Mouse (Mus musculus): ENCODE data around the gene Crybg3.

Gene Crybg3

DNA sequence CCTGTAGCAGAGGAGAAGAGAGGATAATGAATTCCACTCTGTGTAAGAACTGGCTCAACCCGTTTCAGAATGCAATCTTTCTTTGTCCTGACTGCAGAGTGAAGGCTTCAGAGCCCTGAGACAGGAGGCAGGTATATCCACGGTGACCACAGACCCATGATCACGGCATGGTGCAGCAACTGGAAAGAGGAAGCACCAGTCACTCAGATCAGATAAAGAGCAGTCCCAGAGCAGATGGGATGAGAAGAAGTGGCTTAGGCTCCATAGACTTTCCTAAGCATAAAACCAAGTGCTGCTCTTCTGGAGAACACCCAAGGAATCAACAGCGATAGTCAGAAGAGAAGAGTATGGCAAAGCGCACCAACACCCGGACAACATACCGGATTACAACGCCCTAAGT, 21.5 kb downstream of the Crybg3 start:
- no peak for DNase-seq

GRCm38 (mm10) chr16:59573961-59574360, 26.8 kb downstream of the Crybg3 start:
- no peak for DNase-seq

DNA sequence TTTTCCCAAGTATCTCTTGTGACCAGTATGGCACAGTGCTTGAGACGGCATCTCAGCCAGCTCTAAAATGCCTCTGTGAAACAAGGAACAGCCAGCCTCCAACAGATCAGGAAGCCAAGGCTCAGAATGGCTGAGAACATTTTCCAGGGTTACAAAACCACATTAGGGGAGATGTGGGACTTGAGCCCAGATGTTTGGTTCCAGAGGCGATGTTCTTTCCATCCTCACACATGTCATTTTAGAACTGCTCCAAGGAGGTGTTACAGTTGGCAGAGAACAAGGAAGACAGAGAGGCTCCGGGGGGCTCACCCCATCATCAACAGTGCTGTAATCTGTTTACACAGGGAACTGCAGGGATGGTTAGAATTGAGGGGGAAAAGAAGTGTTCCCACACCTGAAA, 28.1 kb downstream of the Crybg3 start:
- no peak for DNase-seq

DNA sequence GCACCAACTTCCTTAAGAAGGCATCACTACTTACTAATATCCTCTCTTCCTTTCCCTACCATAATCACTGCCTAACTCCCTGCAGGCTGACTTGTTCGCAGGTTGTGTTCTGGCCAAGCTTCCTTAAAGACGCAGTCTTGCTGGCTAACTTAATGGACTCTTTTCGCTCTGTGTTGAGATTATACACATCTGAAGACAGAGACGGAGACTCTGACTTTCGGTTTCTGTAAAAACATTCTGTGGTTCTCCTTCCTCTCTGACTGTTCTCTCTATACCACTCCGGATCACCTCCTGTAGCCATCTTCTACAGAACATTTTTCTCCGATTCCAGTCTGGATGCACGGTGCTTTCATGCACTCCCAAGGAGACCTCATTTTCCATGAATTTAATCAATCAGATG, 30.0 kb downstream of the Crybg3 start:
- DNase-seq, result no peak

GRCm38 (mm10) chr16:59569837-59570236, 30.9 kb downstream of the Crybg3 start:
- no peak for DNase-seq

- DNase-seq, result peak; percentile 23
These were observed 32.9 kb downstream of the Crybg3 start for GRCm38 (mm10) chr16:59567721-59568381.

- no peak for DNase-seq
These were observed 34.3 kb downstream of the Crybg3 start for GRCm38 (mm10) chr16:59566437-59566836.

DNA sequence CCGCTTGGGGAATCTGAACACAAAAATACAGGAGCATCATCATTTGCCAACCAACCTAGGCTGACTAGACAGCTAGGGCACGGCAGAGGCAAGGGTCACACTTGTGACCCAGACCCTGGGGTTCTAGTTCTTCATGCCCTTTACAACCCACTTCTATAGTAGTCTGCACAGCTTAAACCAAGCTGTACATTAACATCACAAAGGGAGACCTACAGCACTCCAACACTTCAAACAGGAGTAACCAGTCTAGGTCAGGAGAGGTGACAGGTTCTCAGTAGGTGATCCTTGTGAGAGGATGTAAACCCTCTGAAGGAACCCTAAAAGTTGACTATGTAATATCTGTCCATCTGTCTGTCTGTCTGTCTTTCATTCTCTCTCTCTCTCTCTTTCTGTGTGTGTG, 35.1 kb downstream of the Crybg3 start:
- DNase-seq, result no peak

- no peak for DNase-seq
These were observed 36.8 kb downstream of the Crybg3 start for GRCm38 (mm10) chr16:59564025-59564424.

DNA sequence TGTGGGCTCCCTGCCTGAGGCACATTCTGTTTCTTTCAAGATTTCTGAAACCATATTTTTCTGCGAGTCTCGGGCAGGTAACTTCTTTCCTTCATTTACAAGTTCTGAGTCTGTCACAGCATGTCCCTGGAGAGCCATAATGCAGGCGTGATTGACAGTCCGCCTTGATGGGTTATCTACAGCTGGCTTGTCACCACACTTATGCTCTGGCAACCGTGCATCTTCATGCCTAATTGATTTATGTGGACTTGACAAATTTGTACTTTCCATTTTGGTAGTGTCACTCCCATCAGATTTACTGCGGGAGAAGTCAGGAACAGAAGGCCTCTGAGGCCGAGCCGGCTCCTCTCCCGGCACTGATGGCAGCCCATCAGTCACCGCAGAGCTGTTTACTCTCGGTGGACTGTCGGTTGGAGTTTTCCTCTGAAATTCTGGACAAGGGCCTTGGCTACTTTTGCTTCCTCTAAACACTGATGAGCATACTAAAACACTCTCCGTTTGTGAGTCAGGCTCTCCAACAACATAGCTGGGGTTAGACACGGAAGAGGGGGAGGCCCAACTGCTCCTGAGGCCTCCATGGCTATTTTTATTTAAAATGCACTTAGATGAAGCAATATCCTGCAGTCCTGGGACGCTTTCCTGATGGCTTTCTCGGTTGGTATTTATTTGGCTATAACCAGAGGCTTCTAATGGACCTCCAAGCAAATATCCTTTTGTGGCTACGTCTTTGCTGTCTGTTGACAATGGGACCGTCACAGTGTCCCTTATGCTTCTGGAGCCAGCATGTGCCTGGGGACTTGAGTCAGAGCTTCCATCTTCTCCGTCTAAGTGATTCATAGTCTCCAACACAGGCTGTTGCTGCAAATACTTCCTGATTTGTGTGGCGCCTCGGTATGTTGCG, 41.2 kb downstream of the Crybg3 start:
- peak; percentile 41 for DNase-seq

GRCm38 (mm10) chr16:59558916-59559299, 41.9 kb downstream of the Crybg3 start:
- no peak for DNase-seq

DNA sequence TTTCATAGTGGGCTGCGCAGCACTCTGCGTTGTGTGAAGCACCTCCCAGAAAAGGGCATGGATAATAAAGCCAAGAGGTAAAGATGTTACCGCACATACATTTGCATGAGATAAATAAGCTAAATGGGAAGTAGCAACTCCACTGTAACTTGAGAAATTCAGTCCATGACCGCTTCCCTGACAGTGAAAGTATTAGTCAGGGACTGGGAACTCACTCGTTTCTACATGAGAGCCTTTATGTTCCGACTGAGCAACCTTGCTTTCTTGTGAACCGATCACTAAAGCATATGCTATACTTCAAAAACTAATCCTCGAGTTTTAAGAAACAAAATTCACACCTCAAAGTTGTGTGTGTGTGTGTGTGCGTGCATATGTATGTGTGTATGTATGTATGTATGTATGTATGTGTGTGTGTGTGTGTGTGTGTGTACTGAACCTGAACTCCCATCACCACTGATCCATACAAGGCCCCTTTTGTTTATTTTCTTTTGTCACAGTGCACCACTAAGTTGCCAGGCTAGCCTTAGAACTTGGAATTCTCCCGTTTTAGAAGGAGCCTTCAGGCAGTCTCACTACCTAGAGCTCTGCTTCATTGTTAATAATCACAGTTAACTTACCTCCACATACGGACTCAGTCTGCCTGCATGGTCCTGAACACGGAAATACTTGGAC, 47.2 kb downstream of the Crybg3 start:
- no peak for DNase-seq

GRCm38 (mm10) chr16:59551507-59551906, 49.3 kb downstream of the Crybg3 start:
- DNase-seq, result no peak

DNA sequence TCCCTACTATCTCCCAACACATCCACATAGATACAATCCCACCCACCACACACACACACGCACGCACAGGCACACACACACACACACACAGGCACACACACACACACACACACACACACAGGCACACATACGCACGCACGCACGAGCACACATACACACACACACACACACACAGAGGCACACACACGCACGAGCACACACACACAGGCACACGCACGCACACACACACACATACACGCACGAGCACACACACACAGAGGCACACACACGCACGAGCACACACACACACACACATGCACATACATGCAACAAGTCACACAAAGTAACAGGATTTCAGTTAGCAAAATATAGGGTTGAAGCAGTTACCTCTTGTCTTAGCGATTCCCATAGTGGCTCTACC, 51.1 kb downstream of the Crybg3 start:
- DNase-seq, result no peak

GRCm38 (mm10) chr16:59548582-59548947, 52.2 kb downstream of the Crybg3 start:
- DNase-seq, result no peak

GRCm38 (mm10) chr16:59547887-59548581, 52.7 kb downstream of the Crybg3 start:
- DNase-seq, result peak; percentile 84

- DNase-seq, result no peak
These were observed 53.3 kb downstream of the Crybg3 start for GRCm38 (mm10) chr16:59547466-59547865.

DNA sequence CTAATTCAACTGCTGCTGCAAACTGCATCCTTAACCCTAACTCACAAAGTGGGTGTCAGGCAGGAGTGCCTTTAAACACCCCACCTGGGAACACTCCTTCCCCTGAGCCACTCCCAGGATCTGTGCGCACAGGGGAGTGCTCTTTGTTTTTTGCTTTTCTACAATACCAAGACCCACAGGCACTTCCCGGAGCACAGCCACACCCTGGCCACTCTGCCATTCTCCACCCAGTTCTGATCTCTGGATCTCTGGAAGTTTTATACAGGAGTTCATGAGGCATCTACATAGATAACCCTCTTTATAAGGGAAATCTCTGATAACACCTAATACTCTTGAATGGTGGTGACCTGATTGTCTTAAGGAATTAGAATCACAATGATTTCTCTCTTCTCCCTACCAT, 55.4 kb downstream of the Crybg3 start:
- DNase-seq, result no peak

- no peak for DNase-seq
These were observed 59.4 kb downstream of the Crybg3 start for GRCm38 (mm10) chr16:59541382-59541781.

DNA sequence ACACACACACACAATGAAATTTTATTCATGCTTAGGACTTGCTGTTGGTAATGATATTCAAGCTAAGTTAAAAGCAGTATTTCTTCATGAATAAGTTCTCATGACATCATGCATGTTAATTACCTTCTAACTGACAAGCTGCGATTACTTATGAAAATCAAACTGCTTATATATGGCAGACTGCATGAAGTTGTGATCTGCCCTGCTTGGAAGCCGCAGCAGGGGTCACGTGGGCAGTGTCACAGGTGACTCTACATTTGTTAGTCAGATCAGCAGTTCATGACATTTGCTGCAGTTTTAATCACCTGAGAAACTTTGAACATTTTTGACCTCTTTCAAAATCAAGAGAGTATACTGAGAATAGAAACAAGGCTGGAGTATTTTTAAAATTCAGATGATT, 59.8 kb downstream of the Crybg3 start:
- no peak for DNase-seq

DNA sequence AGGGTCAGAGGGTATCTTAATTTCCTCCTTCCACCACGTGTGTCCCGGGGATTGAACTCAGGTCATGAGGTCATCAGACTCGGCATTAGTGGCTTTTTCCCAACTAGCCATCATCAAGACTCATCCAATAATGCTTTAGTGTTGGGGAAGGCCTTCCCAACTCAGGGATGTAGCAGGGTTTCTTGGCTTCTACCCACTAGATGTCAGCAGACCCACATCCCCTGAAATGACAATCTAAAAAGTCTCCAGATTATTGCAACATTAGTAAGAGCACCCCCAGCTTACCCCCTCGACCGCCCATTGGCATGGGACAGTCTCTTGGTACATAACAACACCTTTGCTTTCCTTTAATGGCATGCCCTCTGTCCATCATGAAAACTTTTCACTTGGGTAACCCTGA, 65.1 kb downstream of the Crybg3 start:
- no peak for DNase-seq

GRCm38 (mm10) chr16:59534349-59534748, 66.4 kb downstream of the Crybg3 start:
- no peak for DNase-seq

- DNase-seq, result no peak
These were observed 68.2 kb downstream of the Crybg3 start for GRCm38 (mm10) chr16:59532561-59532960.

Measured in kidney, postnatal 10 days (tissue).